Mouse (Mus musculus): ENCODE measurements around the gene Grk1.
A peak's percentile ranks its signal among the peaks of the same experiment; 100 is the strongest.

Gene Grk1

GRCm38 (mm10) chr8:13428156-13428555, 23.3 kb downstream of the Grk1 start:
- no peak for DNase-seq (ENCODE audit: low spot score in 2 of 2)

DNA sequence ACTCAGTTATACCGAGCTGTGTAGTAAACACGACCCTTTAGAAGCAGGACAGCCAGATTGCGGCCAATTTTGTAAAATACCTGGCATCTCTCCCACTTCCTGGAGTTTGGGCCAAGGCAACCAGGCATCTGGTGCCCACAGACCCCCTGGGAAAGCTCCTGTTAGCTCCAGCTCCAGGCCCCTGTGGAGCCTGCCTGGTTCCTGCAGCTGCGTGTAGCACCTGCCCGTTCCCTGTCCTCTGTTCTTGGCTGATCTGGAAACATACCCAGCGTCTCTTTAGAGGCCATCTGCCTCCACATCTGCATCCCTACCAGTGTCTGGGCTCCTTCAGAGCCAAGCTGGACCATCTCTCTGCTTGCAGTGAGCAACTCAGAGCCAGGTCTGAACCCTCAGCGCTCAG, 25.5 kb downstream of the Grk1 start:
- DNase-seq (ENCODE audit: low spot score in 2 of 2), result no peak

DNA sequence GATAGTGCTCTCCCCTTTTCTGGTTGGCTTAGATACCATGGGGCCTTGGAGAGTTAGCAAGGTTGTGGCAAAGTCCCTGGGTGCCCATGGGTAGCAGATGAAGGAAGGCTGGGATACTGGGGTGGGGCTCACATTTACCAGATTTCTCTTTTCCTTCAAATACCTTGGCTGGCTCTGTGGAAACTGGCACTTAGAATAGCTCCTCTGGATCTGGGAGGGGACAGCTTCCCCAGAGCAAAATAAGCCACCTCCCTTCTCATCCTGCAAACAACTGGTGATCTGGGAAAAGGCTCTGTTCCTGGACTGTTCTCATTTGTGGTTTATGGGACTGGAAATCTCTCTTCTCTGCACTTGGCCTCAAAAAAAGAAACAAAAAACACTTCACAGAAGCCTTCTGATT, 26.0 kb downstream of the Grk1 start:
- no peak for DNase-seq (ENCODE audit: low spot score in 2 of 2)

- DNase-seq (ENCODE audit: low spot score in 2 of 2), result no peak
These were observed 28.2 kb downstream of the Grk1 start for GRCm38 (mm10) chr8:13433130-13433529.

DNA sequence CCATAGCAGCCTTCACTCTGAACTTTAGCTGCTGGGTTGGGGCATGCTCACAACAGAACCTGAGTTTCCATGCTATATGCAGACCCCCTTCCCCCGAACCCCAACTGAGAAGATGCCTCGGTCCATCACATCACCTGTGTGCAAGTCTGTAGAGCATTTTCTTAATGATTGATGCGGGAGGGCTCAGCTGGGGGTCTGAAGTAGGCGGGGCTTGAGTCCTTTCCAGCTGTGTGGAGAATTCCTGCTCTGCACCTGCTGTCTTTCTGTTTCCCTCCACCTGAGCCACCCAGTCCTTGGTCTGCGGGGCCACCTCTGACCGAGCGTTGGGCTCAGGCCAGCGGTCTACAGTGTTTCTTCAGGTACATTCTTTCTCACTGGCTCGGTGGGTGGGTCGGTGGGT, 30.0 kb downstream of the Grk1 start, which contains the start of gene Tmem255b:
TSS of gene Tmem255b (plus strand) at position 301 of the 400 bp plus-strand sequence.
- no peak for DNase-seq (ENCODE audit: low spot score in 2 of 2)

GRCm38 (mm10) chr8:13436052-13436451, 31.2 kb downstream of the Grk1 start:
- DNase-seq (ENCODE audit: low spot score in 2 of 2), result no peak

GRCm38 (mm10) chr8:13437531-13437930, 32.6 kb downstream of the Grk1 start:
- DNase-seq (ENCODE audit: low spot score in 2 of 2), result no peak

- DNase-seq (ENCODE audit: low spot score in 2 of 2), result no peak
These were observed 37.3 kb downstream of the Grk1 start for GRCm38 (mm10) chr8:13442152-13442551.

- no peak for DNase-seq (ENCODE audit: low spot score in 2 of 2)
These were observed 41.6 kb downstream of the Grk1 start for GRCm38 (mm10) chr8:13446456-13446855.

- DNase-seq (ENCODE audit: low spot score in 2 of 2), result no peak
These were observed 43.3 kb downstream of the Grk1 start for GRCm38 (mm10) chr8:13448145-13448544.

DNA sequence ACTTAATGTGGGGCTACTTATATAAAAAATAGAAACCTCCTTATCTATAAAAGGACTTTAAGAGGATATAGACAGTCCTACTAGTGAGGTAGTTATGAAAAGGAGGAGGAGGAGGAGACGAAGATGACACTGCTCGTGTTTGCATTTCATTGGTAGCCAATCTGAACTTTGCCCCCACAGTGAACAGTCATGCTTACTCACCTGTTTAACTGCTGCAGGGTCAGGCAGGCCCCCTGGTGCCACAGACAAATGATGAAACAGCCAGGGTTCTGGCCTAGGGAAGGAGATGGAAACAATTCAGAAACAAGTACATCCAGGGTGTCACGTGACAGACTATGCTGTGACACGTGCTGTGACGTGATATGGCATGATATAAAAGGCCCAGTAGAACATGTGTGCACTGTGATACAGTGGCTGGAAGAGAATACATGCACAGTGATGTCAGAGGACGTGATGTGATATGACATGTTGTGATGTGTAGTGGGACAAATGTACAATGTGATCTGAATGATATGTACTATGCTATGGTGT, 46.9 kb downstream of the Grk1 start:
- DNase-seq (ENCODE audit: low spot score in 2 of 2), result no peak

DNA sequence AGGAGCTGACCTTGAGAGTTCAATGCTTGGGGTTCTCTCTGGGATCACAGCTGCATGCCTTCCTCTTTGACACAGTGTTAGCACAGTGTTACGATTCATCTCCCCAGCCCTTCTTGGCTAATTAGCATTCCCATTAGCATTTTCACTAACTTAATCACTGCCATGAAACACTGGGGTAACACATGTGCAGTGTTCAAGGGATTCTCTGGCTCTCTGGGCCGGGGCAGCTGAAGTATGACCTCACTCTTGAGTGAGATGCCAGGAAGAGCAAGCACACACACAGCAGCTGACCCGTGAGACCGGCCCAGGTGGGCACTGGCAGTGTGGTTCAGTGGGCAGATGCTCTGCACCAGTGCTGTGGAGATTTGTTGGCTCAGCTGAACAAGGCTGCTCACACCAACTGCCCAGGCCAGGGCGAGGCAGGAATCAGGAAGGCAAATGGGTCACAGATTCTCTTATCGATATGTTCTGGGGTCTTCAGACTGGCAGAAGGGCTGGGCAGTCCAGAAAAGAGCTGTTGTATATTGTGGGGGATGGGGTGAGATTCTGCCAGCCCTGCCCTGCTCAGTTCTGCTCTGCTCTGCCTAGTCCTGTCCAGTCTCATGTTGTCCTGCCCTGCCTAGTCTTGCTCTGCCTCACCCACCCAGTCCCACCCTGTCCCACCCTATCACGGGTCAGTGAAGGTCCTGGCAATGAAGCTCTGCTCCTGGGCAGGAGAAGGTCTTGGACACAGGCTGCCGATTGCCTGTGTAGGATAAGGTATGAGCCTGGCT, 49.6 kb downstream of the Grk1 start:
- DNase-seq (ENCODE audit: low spot score in 2 of 2), result no peak

DNA sequence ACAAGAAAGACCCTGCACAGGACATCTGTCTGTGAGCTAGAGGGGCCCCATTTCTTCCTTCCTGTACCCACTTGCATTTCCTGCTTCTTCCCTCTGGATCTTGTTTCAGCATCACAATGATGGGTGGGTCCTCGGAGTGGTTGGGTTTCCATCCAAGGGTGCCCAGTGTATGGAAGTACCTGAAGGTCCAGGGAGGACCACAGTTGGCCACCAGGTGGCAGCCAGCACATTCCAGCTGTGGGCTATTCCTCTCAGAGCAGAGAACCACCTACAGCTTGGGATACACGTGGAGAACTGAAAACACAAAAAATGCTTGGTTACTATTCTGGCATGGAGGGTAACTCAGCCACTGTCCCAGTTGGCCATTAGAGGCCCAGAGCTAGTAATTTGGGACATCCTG, 50.4 kb downstream of the Grk1 start:
- DNase-seq (ENCODE audit: low spot score in 2 of 2), result no peak

DNA sequence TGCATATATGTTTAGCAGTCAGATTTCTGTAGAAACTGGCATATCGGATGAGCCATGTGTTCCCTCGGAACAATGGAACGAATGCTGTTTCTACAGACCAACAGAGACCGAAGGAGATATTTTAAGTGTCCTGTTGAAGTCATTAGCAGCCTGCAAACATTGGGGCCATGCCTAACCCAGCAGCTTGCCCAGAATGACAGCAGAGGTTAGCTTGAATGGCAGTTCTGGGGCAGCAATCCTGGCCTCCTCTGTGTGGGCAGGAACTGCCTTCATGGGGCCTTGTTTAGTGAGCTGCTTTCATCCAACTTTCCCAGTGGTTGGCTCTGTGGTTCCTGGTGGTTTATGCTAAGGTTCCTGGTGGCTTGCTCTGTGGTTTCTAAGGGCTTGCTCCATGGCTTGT, 54.5 kb downstream of the Grk1 start:
- no peak for DNase-seq (ENCODE audit: low spot score in 2 of 2)

GRCm38 (mm10) chr8:13461085-13461765, 56.3 kb downstream of the Grk1 start:
- no peak for DNase-seq (ENCODE audit: low spot score in 2 of 2)

- peak; percentile 58 to 79 for DNase-seq (ENCODE audit: low spot score in 2 of 2)
These were observed 57.0 kb downstream of the Grk1 start for GRCm38 (mm10) chr8:13461843-13462242.

DNA sequence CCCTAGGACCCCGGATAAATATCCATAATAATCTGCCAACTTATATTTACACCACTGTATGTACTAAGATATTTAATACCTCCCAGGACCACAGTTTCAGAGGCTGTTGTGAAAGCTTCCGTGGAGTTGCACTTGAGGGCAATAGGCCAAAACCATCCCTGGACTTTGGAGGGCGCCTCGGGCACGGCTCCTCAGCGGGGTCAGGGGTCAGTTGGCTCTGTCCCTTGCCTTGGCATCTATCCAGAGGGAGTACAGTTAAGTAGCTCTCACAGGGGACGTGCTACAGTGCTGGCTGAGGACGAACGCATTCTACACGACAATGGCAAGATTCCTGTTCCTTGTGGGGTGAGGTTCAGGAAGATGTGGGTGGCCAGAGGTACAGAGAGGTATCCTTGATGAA, 57.5 kb downstream of the Grk1 start:
- peak in 1 of 2 experiments; percentile 47 for DNase-seq (ENCODE audit: low spot score in 2 of 2)

DNA sequence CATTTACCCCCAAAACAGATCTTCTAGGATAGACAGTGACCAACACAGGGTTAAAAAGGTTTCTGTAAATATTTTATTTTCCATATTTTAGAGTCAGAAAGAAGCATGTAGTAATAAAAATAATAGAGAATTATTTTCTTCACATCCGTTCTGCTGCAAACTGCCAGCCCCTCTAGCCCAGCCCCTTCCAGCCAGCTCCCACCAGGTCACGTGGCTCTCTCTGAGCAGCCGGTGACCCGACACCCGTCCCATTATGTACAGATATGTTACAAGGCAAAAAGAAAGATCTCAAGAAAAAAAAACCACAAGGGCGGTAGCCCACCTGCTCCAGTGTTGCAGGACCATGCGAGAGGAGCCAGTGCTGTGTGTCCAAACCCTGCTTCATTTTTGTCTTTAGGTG, 60.4 kb downstream of the Grk1 start:
- no peak for DNase-seq (ENCODE audit: low spot score in 2 of 2)

DNA sequence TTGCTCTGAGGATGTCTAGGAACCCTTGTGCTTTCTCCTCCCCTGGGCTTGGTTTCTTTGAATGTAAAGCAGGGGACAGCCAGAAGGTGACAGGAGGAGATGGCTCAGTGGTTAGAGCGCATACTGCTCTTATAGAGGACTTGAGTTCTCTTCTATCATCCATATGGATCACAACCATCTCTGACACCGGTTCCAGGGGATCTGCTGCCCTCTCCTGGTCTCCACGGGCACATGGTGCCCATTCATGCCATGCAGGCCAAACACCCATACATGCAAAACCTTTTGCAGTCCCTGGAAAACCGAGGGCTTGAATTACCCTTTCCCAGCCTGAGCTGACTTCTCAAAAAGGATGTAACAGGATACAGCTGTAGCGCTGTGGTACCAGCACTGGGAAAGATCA, 62.1 kb downstream of the Grk1 start:
- no peak for DNase-seq (ENCODE audit: low spot score in 2 of 2)

GRCm38 (mm10) chr8:13468737-13469136, 63.9 kb downstream of the Grk1 start:
- no peak for DNase-seq (ENCODE audit: low spot score in 2 of 2)

DNA sequence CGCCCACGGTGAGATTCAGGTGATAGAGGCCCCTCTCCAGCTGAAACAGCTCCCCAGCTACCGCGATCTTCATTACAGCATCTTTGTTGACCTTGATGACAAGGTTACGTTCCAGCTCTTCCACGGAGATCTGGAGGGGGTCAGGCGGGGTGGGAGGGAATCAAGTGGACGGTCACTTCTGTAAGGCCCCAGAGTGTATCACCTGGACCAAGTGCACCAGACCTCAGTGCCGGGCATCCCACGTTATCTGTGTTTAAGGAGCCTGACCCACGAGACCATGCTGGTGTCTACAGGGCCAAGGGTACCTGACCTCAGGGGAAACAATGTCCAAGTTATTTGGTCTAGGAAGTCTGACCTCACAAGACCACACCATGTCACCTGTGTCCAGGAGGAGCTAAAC, 66.6 kb downstream of the Grk1 start:
- DNase-seq (ENCODE audit: low spot score in 2 of 2), result no peak
